Mouse (Mus musculus): ENCODE results near the gene Olig3. TPM values are rescaled to one million over a fixed set of nuclear protein-coding genes. Genes with fewer than 3 reads are reported as not detected.
"Not testable (repeated sequence)": the region's sequence is repeated elsewhere in the genome, so short reads cannot be mapped to it uniquely, and the experiment has no call there.

Olig3 gene
- total RNA-seq, 4 experiments from 2014 or later, result not detected

GRCm38 (mm10) chr10:19361539-19362293 is 5.4 kb downstream of the Olig3 start:
- no peak for DNase-seq (ENCODE audit: low spot score in 2 of 2)

GRCm38 (mm10) chr10:19362294-19362590 is 5.9 kb downstream of the Olig3 start:
- DNase-seq (ENCODE audit: low spot score in 2 of 2), result no peak

- DNase-seq (ENCODE audit: low spot score in 2 of 2), result no peak
These were observed 6.5 kb downstream of the Olig3 start for GRCm38 (mm10) chr10:19362861-19363260.

GRCm38 (mm10) chr10:19363365-19363764 is 7.0 kb downstream of the Olig3 start:
- no peak for DNase-seq (ENCODE audit: low spot score in 2 of 2)

- no peak for DNase-seq (ENCODE audit: low spot score in 2 of 2)
These were observed 12.8 kb downstream of the Olig3 start for GRCm38 (mm10) chr10:19369143-19369542.

- no peak for DNase-seq (ENCODE audit: low spot score in 2 of 2)
These were observed 13.8 kb downstream of the Olig3 start for GRCm38 (mm10) chr10:19370146-19370545.

GRCm38 (mm10) chr10:19372263-19372662 is 15.9 kb downstream of the Olig3 start:
- DNase-seq (ENCODE audit: low spot score in 2 of 2), result no peak

GRCm38 (mm10) chr10:19373797-19374196 is 17.5 kb downstream of the Olig3 start:
- no peak for DNase-seq (ENCODE audit: low spot score in 2 of 2)

- no peak for DNase-seq (ENCODE audit: low spot score in 2 of 2)
These were observed 18.0 kb downstream of the Olig3 start for GRCm38 (mm10) chr10:19374311-19374710.

- DNase-seq (ENCODE audit: low spot score in 2 of 2), result no peak
These were observed 19.5 kb downstream of the Olig3 start for GRCm38 (mm10) chr10:19375838-19376237.

- not testable (repeated sequence) for DNase-seq (ENCODE audit: low spot score in 2 of 2)
These were observed 24.6 kb downstream of the Olig3 start for GRCm38 (mm10) chr10:19380971-19381370.

- DNase-seq (ENCODE audit: low spot score in 2 of 2), result no peak
These were observed 27.8 kb downstream of the Olig3 start for GRCm38 (mm10) chr10:19384176-19384575.

GRCm38 (mm10) chr10:19391819-19392218 is 35.5 kb downstream of the Olig3 start:
- DNase-seq (ENCODE audit: low spot score in 2 of 2), result no peak

GRCm38 (mm10) chr10:19396485-19397137 is 40.3 kb downstream of the Olig3 start:
- DNase-seq (ENCODE audit: low spot score in 2 of 2), result peak in 1 of 2 experiments; percentile 9

- no peak for DNase-seq (ENCODE audit: low spot score in 2 of 2)
These were observed 41.1 kb downstream of the Olig3 start for GRCm38 (mm10) chr10:19397396-19397795.

GRCm38 (mm10) chr10:19401136-19401535 is 44.8 kb downstream of the Olig3 start:
- no peak for DNase-seq (ENCODE audit: low spot score in 2 of 2)

GRCm38 (mm10) chr10:19404401-19404800 is 48.1 kb downstream of the Olig3 start:
- no peak for DNase-seq (ENCODE audit: low spot score in 2 of 2)

- DNase-seq (ENCODE audit: low spot score in 2 of 2), result no peak
These were observed 49.6 kb downstream of the Olig3 start for GRCm38 (mm10) chr10:19405959-19406358.

- no peak for DNase-seq (ENCODE audit: low spot score in 2 of 2)
These were observed 50.8 kb downstream of the Olig3 start for GRCm38 (mm10) chr10:19407168-19407567.

Measured in layer of hippocampus, adult 8-10 months (tissue).